Mouse (Mus musculus): ENCODE results near the gene Tmem107.
A peak's percentile ranks its signal among the peaks of the same experiment; 100 is the strongest.
"Not testable (repeated sequence)": the region's sequence is repeated elsewhere in the genome, so short reads cannot be mapped to it uniquely, and the experiment has no call there.

Gene Tmem107

DNA sequence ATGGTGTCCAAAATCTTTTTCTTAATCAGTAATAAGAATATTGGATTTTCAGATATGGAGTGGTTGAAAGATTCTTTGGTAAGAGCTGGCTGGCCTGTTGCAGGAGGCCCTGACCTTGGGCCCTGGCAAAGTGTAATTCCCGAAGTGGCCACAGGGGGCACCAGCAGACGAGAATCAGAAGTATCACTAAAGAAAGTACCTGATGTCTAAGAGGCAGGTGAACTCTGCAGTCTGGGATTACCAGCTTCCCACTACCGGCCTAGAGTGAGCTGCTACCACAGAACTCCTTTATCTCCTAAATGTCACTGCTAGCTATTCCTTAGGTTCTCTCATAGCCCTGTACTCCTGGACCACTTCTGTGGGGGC lies 21.8 kb downstream of the Tmem107 start:
- DNase-seq (ENCODE audit: low read depth, low spot score), result peak; percentile 81

DNA sequence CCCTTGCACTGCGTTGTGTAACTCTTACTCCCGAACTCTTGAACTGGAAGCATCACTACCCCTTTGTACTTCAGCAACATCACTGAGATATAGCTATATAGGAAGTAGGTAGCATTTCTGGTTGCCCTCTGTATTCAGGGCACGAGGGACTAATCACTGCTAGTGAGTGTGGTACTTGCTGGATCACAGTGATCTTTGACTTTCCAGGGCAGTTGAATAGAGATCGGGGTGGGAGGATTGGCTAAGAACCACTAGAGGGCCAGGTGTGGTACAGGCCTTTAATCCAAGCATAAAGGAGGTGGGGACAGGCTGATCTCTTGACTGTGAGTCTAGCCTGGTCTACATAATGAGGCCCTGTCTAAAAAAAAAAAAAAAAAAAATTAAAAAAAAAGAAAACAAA lies 22.3 kb downstream of the Tmem107 start:
- DNase-seq (ENCODE audit: low read depth, low spot score), result peak; percentile 67

DNA sequence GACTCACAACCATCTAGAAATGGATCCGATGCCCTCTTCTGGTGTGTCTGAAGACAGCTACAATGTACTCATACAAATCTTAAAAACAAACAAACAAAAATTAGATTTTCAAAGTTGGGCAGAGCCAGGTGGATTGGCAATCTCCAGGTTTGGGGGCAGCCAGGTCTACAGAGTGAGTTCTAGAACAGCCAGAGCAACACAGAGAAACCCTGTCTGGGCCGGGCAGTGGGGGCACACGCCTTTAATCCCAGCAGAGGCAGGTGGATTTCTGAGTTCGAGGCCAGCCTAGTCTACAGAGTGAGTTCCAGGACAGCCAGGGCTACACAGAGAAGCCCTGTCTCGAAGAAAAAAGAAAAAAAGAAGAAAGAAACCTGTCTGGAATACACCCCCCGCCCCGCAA lies 23.2 kb downstream of the Tmem107 start:
- not testable (repeated sequence) for DNase-seq (ENCODE audit: low read depth, low spot score)

DNA sequence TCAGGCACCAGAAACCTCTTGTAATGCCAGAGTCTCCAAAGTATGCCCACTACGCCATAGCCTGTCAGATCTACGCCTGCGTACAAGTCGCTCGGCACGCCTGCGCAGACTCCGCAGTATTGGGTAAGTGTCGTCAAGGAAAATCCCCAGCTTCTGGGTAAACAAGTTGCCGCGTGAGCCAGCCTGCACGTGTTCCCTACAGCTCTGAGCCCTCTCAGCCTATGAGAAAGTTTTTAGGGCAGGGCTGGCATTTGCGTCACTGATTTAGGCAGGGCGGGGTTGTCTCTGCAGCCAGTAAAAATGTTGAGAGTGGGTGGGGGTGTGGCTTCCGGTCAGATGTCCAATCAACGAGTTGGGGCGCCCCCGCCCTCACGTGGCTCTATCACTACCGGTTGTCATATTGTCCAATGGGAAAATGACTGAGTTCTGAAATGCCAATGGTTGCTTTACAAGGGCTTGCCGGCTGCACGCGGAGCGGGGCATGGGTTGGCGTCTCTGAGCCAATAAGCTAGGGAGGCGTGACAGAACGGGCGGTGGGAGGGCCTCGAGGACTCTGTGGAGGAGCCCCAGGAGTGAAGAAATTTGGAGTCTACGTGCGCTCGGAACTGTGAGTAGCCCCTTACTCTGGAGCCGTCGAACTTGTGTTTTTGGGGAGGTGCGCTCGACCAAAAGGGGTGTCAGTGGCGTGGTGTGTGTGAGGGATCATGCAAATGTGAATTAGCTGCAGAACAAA lies 24.3 kb downstream of the Tmem107 start, which contains the start of gene Per1:
Per1 (plus strand) TSS at position 521 of the 733 bp plus-strand sequence.
- peak; percentile 100 for DNase-seq (ENCODE audit: low read depth, low spot score)

DNA sequence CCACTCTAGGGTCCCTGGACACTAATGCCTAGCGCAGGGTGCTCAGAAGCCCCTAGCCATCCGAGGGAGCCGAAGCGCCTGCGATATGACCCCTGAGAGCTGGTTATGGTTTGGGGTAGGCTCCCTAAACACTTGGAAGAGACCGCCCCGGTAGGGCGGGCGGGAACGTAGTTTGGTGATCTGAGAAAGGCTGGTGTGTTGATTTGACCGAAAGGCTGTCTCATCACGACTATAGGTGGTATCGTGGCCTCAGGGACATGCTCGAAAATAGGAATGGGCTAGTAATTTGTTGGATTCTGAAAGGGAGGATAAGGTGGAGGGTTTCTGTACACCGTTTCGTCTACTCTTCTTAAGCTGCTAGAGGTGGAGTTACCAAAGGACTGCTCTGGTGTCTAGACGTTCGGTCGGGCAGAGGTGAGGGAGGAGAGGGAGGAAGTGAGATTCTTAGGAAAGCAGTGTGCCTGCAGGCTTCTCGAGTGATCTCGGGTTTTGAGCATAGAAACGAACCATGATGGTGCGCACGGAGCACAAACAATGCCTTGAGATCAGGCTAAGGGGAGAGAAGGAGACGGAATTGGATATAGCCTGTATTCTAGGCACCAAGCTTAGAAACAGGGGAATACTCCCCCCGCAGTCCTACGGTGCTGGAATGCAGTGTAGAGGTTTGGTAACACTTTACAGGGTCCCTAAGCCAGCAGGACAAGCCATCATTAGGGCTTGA lies 25.1 kb downstream of the Tmem107 start:
- no peak for DNase-seq (ENCODE audit: low read depth, low spot score)

DNA sequence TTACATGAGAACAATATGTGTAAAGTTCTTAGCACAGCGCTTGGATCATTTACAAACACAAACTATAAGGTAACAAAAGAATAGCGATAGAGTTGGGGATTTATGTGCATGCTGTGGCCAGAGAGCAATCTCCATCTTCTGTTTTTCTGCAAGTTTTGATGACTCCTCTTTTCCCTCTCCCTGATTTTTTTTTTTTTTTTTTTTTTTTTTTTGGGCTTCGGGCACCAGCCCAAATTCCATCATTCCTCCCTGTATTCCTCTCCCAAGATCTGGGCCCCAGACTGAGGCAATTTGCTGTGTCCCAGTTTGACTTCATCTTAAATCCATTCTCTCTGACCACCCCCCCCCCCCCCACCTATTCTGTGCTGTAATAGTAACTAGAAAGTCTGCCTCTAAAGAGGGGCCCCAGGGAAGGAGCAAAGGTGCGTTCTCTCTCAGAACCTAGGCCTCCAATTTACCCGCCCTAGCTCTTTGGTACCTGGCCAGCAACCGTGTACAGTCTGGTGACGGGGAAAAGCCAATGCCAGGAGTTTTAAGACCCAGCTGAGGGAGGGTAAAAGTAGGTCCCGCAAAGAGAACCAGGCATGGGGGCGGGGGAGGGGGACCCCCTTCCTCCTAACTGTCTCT lies 25.9 kb downstream of the Tmem107 start:
- DNase-seq (ENCODE audit: low read depth, low spot score), result no peak

DNA sequence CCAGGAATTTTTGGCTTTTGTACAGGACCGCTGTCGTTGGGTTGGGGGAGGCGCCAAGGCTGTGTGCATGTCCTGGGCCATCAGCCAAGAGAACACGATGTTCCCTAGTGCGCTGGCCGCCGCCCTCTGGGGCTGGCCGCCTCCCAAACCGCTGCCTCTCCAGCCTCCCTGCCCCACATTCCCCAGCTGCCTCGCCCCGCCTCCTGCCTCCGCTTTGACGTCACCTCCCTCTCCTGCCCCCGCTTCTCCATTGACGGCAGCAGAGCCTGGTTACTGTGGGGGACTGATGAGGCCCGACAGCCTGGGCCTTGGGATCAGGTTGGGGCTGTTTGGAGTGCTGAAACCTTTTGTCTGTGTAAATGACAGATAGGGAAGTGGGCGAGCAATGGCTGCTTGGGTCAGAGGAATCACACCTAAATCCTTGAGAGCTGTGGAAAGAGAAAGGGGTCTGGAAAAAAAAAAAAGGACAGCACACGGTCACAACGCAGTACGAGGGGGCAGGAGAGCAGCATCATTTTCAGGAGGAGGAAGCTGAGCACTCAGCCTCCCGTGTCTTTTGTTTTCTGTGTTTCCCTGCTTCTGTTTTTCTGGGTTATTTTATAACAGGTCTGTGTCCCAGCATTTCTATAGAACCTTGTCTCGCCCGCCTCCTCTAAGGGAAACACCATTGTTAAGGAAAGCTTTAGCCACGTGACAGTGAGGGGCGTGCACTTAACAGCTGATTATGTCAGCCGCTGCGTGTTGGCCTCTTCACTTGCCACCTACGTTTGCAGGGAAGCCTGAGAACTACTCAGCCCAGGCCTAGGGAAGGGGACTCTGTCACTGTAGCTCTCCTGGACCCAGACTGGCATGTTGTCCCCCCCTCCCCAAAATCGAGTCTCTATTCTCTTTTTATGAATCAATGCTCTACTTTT lies 26.6 kb downstream of the Tmem107 start:
- DNase-seq (ENCODE audit: low read depth, low spot score), result peak; percentile 92

DNA sequence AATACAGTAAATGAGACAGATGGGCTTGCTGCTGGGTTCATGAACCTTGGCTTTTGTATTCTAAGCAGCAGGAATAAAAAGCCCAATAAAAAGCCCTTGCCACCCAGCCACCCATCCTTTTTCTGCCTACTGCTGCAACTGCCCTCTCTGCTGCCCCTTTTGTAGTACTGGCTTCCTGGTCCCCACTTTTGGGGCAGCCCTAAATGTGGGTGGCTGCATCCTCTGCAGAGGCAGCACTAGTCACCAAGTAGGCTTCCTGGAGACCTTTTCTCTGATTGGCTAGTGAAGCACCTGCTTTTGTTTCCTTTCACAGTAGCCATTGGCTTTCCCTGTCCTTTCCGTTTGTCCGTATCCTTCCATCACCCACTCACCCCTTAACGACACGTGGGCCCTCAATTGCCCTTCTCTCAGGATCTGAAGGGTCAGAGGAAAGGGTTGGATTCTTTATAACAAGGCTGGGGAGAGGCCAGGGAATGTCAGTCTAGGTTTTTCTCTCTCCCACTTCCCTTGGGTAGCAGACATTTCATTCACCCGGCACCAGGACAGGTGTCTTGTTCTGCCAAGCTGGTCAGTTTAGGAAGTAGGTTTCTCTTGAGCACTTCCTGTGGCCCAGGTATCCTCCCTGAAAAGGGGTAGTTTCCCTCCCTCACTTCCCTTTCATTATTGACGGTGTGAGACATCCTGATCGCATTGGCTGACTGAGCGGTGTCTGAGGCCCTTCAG lies 27.6 kb downstream of the Tmem107 start:
- no peak for DNase-seq (ENCODE audit: low read depth, low spot score)

DNA sequence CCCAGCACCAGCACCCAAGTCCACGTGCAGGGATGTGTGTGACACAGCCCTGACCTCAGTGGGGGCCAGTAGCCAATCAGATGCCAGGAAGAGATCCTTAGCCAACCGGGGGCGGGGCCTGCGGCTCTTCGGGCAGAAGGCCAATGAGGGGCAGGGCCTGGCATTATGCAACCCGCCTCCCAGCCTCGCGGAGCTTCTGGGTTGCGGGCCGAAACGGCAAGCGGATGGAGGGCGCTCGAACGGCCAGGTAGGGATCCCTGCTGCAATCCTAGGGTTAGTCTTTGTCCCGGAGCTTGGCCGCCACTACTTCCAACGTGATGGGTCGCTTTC lies 28.1 kb downstream of the Tmem107 start:
- DNase-seq (ENCODE audit: low read depth, low spot score), result peak; percentile 96

DNA sequence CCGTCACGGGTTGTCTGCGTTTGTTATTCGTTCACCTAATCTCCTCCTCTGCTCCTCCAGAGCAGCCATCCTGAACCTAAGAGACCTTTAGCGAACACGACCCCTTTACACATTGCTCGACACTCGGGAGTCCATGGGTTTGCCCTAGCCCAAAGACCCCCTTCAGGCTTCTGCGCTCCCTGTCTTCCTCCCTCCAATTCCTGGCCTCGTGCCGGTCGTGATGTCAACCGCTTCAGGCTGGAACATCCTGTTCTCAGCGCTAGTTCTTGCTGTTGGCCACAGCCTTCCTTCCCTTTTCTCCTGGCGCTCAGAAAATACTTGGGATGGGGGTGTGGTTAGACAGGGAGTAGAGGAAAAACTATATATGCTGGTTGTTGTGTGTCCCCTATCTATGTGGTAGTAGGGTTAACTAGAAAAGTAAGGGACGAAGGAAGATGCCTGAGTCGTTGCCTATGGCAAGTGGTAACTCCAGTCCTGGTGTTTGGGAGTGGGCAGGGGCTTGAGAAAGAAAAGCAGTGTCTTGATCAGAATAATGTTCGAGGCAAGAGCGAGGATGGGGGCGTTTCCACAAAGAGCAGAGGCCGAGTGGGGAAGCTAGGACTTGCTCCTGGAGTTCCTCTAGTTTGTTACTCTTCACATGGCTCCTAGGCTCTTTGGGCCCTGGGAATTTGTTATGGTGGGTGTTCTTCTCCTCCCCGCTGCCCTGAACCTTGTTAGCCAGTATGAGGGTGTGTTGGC lies 28.7 kb downstream of the Tmem107 start:
- no peak for DNase-seq (ENCODE audit: low read depth, low spot score)

DNA sequence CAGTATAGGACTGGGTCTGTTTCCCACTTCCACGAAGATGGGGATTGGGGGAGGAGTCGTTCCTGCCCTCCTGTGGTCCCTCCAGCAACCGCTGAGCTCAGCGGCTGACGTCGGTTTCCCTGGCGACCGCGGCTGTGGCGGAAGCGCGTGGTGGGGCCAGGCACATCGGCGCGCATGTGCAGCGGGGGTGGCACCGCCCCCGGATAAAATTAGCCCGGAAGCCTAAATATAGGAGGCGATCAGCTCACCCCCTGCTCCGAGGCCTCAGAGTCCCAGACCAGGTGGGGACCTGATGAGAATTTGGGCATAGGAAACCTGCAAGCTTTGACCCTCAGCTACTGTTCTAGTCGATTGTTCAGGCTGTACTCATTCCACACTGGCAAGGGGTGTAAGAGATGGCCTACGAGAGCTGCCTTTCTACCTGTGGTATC lies 29.3 kb downstream of the Tmem107 start:
- DNase-seq (ENCODE audit: low read depth, low spot score), result peak; percentile 88

DNA sequence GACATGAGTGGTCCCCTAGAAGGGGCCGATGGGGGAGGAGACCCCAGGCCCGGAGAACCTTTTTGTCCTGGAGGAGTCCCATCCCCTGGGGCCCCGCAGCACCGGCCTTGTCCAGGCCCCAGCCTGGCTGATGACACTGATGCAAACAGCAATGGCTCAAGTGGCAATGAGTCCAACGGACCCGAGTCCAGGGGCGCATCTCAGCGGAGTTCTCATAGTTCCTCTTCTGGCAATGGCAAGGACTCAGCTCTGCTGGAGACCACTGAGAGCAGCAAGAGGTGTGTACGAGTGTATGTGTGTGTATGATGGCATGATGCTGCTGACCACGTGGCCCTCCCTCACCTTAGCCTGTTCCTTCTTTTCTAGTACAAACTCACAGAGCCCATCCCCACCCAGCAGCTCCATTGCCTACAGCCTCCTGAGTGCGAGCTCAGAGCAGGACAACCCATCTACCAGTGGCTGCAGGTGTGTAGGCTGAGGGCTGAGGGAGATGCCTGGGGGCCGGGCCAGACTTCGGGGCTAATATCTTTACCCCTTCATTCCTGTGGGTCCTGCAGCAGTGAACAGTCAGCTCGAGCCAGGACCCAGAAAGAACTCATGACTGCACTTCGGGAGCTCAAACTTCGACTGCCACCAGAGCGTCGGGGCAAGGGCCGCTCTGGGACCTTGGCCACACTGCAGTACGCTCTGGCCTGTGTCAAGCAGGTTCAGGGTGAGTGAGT lies 30.2 kb downstream of the Tmem107 start:
- DNase-seq (ENCODE audit: low read depth, low spot score), result no peak

DNA sequence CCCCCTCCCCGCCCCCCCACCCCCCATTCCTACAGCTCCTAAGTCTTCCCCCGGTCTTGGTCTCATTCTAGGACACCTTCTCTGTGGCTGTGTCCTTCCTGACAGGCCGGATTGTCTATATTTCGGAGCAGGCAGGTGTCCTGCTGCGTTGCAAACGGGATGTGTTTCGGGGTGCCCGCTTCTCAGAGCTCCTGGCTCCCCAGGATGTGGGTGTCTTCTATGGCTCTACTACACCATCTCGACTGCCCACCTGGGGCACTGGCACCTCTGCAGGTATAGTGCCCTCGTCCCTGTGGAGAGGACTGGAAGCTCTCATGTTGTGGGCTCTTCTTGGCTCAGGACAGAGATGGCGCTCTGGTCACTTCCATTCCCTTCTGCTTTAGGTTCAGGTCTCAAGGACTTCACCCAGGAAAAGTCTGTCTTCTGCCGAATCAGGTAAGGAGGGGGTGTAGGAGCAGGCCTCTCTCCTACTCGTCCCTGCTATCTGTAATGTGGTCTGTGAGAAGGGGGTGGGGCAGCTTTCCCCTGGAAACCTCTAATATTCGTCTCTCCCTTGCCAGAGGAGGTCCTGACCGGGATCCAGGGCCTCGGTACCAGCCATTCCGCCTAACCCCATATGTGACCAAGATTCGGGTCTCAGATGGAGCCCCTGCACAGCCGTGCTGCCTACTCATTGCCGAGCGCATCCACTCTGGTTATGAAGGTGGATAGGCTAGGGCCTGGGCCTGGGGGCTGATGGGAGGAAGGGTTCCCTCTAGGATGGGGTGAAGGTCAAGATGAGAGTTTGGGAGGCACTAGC lies 31.2 kb downstream of the Tmem107 start:
- no peak for DNase-seq (ENCODE audit: low read depth, low spot score)

DNA sequence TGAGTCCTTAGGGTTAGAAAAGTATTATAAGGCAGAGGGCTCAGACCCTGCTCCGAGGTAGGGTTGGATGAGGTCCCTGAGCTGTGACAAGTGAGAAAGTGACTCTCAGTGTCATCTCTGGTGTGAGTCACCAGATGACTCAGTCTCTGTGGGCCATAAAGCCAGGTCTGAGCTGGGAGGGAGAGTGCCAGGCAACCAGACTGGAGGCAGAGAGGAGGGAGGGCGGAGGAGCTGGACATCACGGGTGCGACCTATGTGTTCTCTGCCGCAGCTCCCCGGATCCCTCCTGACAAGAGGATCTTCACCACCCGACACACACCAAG lies 31.8 kb downstream of the Tmem107 start:
- no peak for DNase-seq (ENCODE audit: low read depth, low spot score)

DNA sequence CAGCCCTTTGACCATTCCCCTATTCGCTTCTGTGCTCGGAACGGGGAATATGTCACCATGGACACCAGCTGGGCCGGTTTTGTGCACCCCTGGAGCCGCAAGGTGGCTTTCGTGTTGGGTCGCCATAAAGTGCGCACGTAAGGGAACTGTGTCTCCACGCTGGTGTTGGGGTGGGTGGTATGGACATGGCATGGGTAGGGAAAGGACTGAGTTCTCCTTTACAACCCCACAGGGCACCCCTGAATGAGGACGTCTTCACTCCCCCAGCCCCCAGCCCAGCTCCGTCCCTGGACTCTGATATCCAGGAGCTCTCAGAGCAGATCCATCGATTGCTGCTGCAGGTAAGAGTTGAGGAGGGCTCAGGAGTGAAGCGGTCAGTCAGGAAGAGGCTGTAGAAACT lies 32.5 kb downstream of the Tmem107 start:
- no peak for DNase-seq (ENCODE audit: low read depth, low spot score)

DNA sequence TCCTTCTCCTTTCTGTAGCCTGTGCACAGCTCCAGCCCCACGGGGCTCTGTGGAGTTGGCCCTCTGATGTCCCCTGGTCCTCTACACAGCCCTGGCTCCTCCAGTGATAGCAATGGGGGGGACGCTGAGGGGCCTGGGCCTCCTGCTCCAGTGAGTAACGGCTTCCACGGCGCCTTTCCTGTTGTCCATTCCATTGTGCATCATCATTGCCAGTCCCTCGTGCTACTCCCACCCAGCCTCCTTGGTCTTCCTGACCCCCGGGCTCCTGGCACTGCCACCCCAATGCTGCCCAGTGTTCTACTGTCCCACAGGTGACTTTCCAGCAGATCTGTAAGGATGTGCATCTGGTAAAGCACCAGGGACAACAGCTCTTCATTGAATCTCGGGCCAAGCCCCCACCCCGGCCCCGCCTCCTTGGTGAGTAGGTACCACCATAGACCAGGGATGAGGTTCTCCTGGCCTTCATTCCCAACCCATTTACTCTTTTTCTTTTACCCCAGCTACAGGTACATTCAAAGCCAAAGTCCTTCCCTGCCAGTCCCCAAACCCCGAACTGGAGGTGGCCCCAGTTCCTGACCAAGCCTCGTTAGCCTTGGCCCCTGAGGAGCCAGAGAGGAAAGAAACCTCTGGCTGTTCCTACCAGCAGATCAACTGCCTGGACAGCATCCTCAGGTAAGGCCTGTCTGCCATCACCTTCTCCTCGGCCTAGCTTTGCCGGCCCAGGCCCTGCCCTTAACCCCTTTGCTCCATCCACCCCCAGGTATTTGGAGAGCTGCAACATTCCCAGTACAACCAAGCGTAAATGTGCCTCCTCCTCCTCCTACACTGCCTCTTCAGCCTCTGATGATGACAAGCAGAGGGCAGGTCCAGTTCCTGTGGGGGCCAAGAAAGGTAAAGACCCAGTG lies 33.2 kb downstream of the Tmem107 start:
- DNase-seq (ENCODE audit: low read depth, low spot score), result no peak

DNA sequence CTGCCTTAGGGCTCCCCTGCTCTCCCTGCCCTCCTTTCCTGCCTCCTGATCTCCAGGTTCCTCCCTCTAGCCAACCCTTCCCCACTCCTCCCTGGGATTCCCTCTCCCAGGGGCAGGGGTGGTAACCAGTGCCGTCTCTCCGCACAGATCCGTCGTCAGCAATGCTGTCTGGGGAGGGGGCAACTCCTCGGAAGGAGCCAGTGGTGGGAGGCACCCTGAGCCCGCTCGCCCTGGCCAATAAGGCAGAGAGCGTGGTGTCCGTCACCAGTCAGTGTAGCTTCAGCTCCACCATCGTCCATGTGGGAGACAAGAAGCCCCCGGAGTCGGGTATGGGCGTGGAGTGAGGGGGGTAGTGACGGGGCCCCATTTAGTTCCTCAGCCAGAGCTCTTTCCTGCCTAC lies 33.9 kb downstream of the Tmem107 start:
- DNase-seq (ENCODE audit: low read depth, low spot score), result no peak

DNA sequence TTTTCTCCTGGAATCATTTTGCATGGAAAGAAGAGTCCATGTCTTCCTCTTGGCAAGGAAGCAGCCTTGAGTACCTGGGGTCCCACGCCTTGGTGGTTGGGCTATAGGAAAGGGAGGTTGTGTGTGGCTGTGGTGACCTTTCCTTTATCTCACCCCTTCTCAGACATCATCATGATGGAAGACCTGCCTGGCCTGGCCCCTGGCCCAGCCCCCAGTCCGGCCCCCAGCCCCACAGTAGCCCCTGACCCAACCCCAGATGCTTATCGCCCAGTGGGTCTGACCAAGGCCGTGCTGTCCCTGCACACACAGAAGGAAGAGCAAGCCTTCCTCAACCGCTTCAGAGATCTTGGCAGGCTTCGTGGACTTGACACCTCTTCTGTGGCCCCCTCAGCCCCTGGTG lies 34.6 kb downstream of the Tmem107 start:
- no peak for DNase-seq (ENCODE audit: low read depth, low spot score)

All from R1 (cell line).